Mouse (Mus musculus) cerebellum, adult 2 months (tissue): ENCODE data around the gene Banf1.
A peak's percentile ranks its signal among the peaks of the same experiment; 100 is the strongest.

ENCODE experiments used
- CTCF ChIP-seq: fragments of 200-500 bp; IDR thresholded peaks from 2 replicates; pipeline ENCODE4 v1.5.1; 2011; ENCODE audit warnings: low read depth, mild to moderate bottlenecking, control low read depth, low read length, moderate library complexity, borderline replicate concordance; ENCODE audit not compliant: insufficient read depth
- POLR2A ChIP-seq: fragments of 200-500 bp; IDR thresholded peaks from 2 replicates; pipeline ENCODE4 v1.6.1; 2011; ENCODE audit warnings: low read length, control low read depth, borderline replicate concordance; ENCODE audit not compliant: insufficient read depth

- peak; percentile 77 for TF ChIP-seq CTCF
- TF ChIP-seq POLR2A, result no peak
These were observed 40.2 kb upstream of the Banf1 start for GRCm38 (mm10) chr19:5407133-5407532.
